Mouse (Mus musculus): Measurements from ENCODE around the gene Lmod3. TPM values are rescaled to one million over a fixed set of nuclear protein-coding genes. Genes with fewer than 3 reads are reported as not detected.

The Lmod3 gene
- 0.06 and 0.09 TPM in 2 replicates for polyA plus RNA-seq (2021; fragmentation: Nextera tagmentation)
- long read RNA-seq, experiment 1, partial matches to known transcripts, result 0 of 1 reads
- long read RNA-seq, experiment 1, other reads (novel, unspliced or antisense), result 0 of 1 reads
- long read RNA-seq, experiment 2, result 0 reads

GRCm38 (mm10) chr6:97252711-97253221 lies at the start of gene Lmod3:
Gene Lmod3, minus strand, starts transcription at chr6:97252759.

DNA sequence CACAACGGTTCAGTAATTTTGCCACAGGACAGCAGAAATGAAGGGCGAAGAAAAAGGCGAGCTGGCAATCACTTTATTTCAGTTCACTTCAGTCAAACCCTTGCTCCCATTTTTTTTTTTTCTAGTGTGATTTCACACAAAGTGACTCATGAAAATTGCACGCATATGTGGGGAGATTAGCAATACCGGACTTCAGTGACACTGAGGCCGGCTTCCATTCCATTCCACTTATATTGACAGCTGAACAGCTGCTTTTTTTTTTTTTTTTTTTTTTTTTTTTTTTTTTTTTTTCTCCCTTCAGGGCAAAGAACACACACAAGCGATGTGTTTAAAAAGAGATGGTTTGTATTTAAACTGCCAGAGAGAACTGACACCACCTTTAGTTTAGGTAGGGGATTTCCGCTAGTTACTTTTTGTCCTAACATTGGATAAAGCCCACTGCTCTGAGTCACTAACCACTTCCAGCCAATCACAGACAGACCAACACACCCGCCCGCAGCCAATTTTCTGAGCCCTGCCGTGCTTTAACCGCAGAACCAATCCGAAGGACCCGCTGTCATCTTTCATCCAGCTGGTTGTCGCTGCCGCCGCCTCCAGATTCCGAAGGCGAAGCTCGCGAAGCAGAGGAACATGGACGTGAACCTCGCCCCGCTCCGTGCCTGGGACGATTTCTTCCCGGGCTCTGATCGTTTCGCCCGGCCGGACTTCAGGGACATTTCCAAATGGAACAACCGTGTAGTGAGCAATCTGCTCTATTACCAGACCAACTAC lies 42.2 kb downstream of the Lmod3 start, which contains the start of gene Arl6ip5:
Gene Arl6ip5, plus strand, starts transcription at position 499 of the 771 bp plus-strand sequence.

GRCm38 (mm10) chr6:97205439-97205885 lies 47.1 kb downstream of the Lmod3 start, which contains the start of gene Uba3:
Gene Uba3, minus strand, starts transcription at chr6:97205647.

Other genes starting within 250 kb of the Lmod3 start
- 0.23 and 0.67 TPM in 2 replicates for gene Fam19a4, start 192.3 kb downstream of the Lmod3 start, polyA plus RNA-seq (2021; fragmentation: Nextera tagmentation)
- gene Eogt, start 103.6 kb downstream of the Lmod3 start, polyA plus RNA-seq (2021; fragmentation: Nextera tagmentation), result 6.3 TPM in 2 replicates
- gene Tmf1, start 73.6 kb downstream of the Lmod3 start, polyA plus RNA-seq (2021; fragmentation: Nextera tagmentation), result 39.4 and 47.4 TPM in 2 replicates
- gene Uba3, start 47.1 kb downstream of the Lmod3 start, polyA plus RNA-seq (2021; fragmentation: Nextera tagmentation), result 46.9 and 55.7 TPM in 2 replicates
- 89.3 and 102 TPM in 2 replicates for gene Arl6ip5, start 42.1 kb downstream of the Lmod3 start, polyA plus RNA-seq (2021; fragmentation: Nextera tagmentation)